Mouse (Mus musculus) heart, postnatal 14 days (tissue): Measurements from ENCODE around the gene Kdsr. TPM values are rescaled to one million over a fixed set of nuclear protein-coding genes. Genes with fewer than 3 reads are reported as not detected.
"Not testable (repeated sequence)": the region's sequence is repeated elsewhere in the genome, so short reads cannot be mapped to it uniquely, and the experiment has no call there.

Experiments
- DNase-seq, 2 experiments: peaks; one replicate each; pipeline ENCODE4 v3.0.0; 2021 to 2022
- intact Hi-C: fragments of 180-260 bp; cut with DNase I; formaldehyde crosslinking; loops from one replicate; pipeline ENCODE4 v1.15.1; 2025
- total RNA-seq, 2 experiments: library from RNA; stranded (reverse); gene quantifications; 2 replicates each; pipeline ENCODE4 v1.2.3; 2021

Kdsr gene
- total RNA-seq, 2 experiments from 2014 or later: 6.2 to 9.0 TPM

GRCm38 (mm10) chr1:106748555-106749315 is 10.8 kb downstream of the Kdsr start:
- intact Hi-C loops: no loop called here
- no peak for DNase-seq

GRCm38 (mm10) chr1:106742980-106743379 is 16.5 kb downstream of the Kdsr start:
- intact Hi-C loops: no loop called here

GRCm38 (mm10) chr1:106740735-106741134 is 18.8 kb downstream of the Kdsr start:
- intact Hi-C loops: no loop called here
- no peak for DNase-seq

More at GRCm38 (mm10) chr1:106742980-106743379, 16.5 kb downstream of the Kdsr start:
- no peak for DNase-seq

GRCm38 (mm10) chr1:106739810-106740209 is 19.7 kb downstream of the Kdsr start:
- intact Hi-C loops: loop anchor here (5.0 kb wide), 1 partner anchor 313 kb away; no protein-coding TSS in a partner anchor
- no peak for DNase-seq

DNA sequence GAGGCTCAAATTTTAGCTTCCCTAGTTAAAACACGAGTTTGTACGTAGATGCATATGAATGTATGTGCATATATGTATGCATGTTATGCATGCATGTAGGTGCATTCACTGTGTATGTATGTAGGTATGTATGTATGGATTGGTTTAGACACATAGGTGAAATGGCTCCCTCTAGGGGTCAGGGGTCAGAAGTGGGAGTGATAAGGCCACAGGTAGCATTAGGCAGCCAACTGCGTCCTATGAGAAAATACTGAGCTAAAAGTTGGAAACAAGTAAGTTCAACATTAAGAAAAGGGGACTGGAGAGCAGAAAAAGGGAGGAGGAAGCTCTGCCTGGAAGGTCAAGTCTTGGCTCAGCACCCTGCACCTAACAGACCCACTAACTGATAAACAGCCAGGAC is 21.4 kb downstream of the Kdsr start:
- intact Hi-C loops: loop anchor here (5.0 kb wide), 1 partner anchor 311 kb away; no protein-coding TSS in a partner anchor
- DNase-seq: no peak

DNA sequence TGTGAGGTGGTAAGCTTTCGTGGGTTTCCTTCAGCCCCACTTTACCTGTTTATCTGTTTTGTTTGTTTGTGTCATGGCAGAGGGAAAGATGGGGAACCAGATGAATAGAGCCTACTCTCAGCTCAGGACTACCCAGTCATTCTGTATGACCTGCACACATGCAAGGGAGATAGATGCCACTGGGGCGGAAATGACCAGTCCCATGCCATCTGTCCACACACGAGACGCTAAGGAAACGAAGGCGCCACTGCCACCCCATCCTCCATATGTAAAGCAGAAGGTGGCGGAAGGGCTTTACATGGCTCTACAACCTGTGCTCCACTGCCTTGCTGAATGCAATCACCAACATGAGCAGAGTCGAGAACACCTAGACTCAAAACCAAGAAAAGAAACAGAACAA is 23.3 kb downstream of the Kdsr start:
- intact Hi-C loops: loop anchor here (5.0 kb wide), 1 partner anchor 309 kb away; no protein-coding TSS in a partner anchor
- DNase-seq: no peak

- intact Hi-C loops: loop anchor here (5.0 kb wide), 1 partner anchor 308 kb away; no protein-coding TSS in a partner anchor
These were observed 23.9 kb downstream of the Kdsr start for GRCm38 (mm10) chr1:106735586-106735985.

GRCm38 (mm10) chr1:106722061-106722460 is 37.5 kb downstream of the Kdsr start:
- intact Hi-C loops: no loop called here
- DNase-seq: no peak

More at GRCm38 (mm10) chr1:106735586-106735985, 23.9 kb downstream of the Kdsr start:
- peak; percentile 40 to 52 for DNase-seq

DNA sequence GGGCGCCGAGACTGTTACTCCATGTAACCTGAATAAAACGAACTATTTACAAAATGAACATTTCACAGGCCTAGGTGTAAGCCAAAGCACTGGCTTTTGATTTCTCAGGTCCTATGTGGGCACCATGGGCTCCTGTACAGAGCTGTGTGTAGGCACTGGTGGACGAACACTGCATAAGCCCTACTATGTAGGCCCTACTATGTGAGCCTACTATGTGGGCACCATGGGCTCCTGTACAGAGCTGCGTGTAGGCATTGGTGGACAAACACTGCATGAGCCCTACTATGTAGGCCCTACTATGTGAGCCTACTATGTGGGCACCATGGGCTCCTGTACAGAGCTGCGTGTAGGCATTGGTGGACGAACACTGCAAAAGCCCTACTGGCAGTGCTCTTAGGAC is 41.8 kb downstream of the Kdsr start:
- not testable (repeated sequence) for DNase-seq
- intact Hi-C loops: loop anchor here (1.0 to 5.0 kb wide), 3 partner anchors 100 to 293 kb away; no protein-coding TSS in a partner anchor

- peak; percentile 79 to 86 for DNase-seq
- intact Hi-C loops: loop anchor here (1.0 to 5.0 kb wide), 3 partner anchors 100 to 292 kb away; no protein-coding TSS in a partner anchor
These were observed 42.4 kb downstream of the Kdsr start for GRCm38 (mm10) chr1:106717071-106717601.

- no peak for DNase-seq
- intact Hi-C loops: loop anchor here (1.0 to 5.0 kb wide), 3 partner anchors 101 to 291 kb away; no protein-coding TSS in a partner anchor
These were observed 43.4 kb downstream of the Kdsr start for GRCm38 (mm10) chr1:106716141-106716540.

GRCm38 (mm10) chr1:106715111-106716083 is 44.1 kb downstream of the Kdsr start:
- DNase-seq: no peak
- intact Hi-C loops: loop anchor here (1.0 to 5.0 kb wide), 3 partner anchors 102 to 291 kb away; no protein-coding TSS in a partner anchor

GRCm38 (mm10) chr1:106714530-106714981 is 45.0 kb downstream of the Kdsr start:
- DNase-seq: no peak
- intact Hi-C loops: loop anchor here (5.0 kb wide), 1 partner anchor 87 kb away; no protein-coding TSS in a partner anchor

DNA sequence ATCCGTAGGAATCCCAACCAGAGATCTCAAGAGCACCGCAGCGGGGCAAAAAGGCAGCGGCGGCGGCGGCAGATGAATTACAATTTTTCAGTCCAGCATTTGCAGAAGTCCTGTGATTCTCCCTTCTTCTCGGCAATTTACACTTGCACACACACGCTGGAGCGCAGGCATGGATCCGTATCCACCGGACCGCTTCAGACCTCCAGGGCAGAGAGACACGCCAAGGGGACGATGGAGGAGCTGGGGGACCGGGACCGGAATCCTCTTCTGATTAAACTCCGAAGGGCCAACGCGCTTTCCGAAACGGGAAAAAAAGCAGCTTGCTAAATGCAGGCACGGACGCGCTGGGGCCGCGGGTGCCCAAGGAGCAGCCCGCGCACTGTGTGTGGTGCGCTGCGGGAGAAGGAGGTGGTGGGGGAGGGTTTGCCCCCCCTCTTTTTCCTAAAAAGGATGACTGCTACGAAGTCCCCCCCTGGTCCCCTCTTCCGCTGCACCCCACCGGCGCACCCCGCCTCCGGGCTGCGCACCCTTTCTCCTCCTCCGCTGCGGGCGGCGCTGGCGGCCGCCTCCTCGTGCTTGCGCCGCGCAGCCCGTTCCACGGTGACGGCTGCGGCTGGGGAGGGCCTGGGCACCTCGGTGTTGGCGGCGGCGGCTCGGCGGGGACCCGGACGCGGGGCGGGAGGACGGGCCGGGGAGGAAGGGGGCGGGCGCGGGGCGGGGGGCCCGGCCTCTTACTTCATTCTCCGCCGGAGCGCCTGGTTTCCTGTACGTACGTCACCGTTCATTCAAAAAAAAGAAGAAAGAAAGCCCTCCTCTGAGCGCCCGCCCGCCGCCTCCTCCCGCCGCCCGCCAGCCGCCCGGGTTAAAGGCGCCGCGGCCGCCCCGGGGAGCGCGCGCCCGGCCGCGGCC is 45.7 kb downstream of the Kdsr start, which contains the start of gene Bcl2:
Gene Bcl2, minus strand, starts transcription at position 654 of the 909 bp plus-strand sequence.
- peak; percentile 77 to 84 for DNase-seq
- intact Hi-C loops: loop anchor here (2.0 to 5.0 kb wide), 2 partner anchors 49 to 87 kb away; no protein-coding TSS in a partner anchor

- peak; percentile 65 to 80 for DNase-seq
- intact Hi-C loops: loop anchor here (2.0 to 5.0 kb wide), 2 partner anchors 48 to 85 kb away; no protein-coding TSS in a partner anchor
These were observed 47.2 kb downstream of the Kdsr start for GRCm38 (mm10) chr1:106712330-106712729.

DNA sequence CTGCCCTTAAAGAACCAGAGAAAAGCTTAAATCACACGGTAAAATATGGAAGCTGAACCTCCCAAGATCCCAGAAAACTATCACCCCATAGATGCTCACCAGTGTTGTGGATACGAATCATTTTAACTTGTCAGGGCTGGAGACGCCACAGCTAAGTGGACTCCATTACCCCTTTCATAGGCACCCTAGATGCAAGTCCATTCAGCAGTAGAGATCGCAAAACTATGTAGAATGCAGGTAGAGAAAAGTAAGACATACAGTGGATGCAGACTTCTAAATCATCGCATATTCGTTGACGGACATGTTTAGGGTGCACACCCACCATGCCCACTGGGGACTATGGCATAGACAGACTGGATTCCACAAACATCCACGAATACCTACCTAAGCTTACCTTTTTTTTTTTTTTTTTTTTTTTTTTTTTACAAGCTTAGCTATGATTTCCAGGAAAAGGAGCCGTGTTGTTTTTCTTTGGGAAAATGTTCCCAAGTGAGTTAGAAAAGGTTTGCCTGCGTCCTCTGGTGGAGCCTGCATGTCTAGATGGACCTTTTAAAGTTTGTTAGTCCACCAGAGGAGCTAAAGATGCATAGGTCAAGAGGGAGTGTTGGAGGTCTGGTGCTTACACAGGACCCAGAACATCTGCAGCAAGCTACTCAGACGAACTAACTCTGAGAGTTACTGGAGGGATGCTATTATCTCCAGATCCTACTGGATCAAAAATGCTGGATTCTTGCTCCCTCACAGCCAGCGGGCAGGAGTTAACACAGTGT is 48.0 kb downstream of the Kdsr start:
- intact Hi-C loops: loop anchor here (2.0 to 5.0 kb wide), 2 partner anchors 47 to 84 kb away; no protein-coding TSS in a partner anchor

DNA sequence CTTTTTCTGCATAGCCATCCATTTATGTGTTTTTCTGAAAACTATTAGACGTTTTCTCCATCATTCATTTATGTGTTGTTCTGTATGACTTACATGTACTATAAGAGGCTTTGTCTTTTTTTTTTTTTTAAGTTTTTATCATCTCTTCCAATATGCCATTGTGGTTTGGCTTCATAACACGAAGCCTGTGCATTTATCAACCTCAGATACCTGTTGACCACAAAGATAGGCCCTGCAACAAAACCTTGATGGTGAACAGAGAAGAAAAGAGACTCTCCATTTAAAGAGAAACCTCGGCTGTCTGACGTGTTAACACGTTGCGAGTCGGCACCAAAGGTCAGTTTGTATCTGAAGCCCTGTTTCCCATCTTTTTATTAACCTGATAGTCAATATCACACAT is 49.3 kb downstream of the Kdsr start:
- intact Hi-C loops: loop anchor here (5.0 kb wide), 1 partner anchor 83 kb away; no protein-coding TSS in a partner anchor

More for the DNA sequence above, 48.0 kb downstream of the Kdsr start:
- no peak for DNase-seq

More for the DNA sequence above, 49.3 kb downstream of the Kdsr start:
- no peak for DNase-seq
